Mouse (Mus musculus) cortical plate, adult 2 months (tissue): Measurements from ENCODE around the gene Rbm20.

ENCODE experiments used
- CTCF ChIP-seq: fragments of 200-500 bp; IDR thresholded peaks from 2 replicates; pipeline ENCODE4 v1.5.1; 2011; ENCODE audit warnings: mild to moderate bottlenecking, control low read depth, low read length; ENCODE audit not compliant: insufficient read depth; ENCODE audit errors: extremely low read depth
- POLR2A ChIP-seq: fragments of 200-500 bp; IDR thresholded peaks from 2 replicates; pipeline ENCODE4 v1.6.1; 2011; ENCODE audit warnings: mild to moderate bottlenecking, low read length, control low read depth; ENCODE audit not compliant: insufficient read depth; ENCODE audit errors: extremely low read depth

GRCm38 (mm10) chr19:53713364-53713763 is 36.3 kb downstream of the Rbm20 start:
- no peak for TF ChIP-seq CTCF
- TF ChIP-seq POLR2A, result no peak
